Mouse (Mus musculus) mesoderm, embryonic 11.5 days (tissue): ENCODE results near the gene Zfp951.
"Not testable (repeated sequence)": the region's sequence is repeated elsewhere in the genome, so short reads cannot be mapped to it uniquely, and the experiment has no call there.

Experiments
- DNase-seq: peaks from one replicate; pipeline ENCODE4 v3.0.0-alpha.2; 2012; ENCODE audit warnings: low read depth, low spot score

The Zfp951 gene

DNA sequence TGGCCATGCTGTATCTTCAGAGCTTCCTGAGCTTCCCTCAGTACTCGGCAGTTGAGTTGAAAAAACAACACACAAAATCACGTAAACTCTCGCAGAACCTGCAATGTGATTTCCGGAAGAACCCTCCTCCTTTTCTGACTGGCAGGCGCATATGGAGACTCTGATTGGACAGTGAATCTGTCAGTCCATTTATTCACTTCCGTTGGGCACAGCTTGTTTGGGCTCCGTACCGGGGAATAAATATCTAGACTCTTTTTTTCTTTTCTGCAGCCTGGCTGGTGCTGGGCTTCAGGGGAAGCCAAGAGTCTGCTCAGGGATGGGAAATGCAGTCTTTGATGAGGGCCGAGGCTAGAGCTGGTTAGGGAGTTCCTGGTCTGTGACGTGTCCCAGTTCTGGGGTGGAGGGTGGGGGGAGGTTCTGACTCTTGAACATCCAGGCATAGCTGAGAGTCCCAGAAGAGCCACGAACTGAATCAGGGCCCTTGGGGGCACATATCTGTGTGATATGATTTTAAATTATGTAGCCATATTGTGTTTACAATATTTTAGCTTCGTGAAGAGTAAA lies at the start of gene Zfp951:
TSS of gene Zfp951 (minus strand) at position 109 of the 564 bp plus-strand sequence.
- not testable (repeated sequence) for DNase-seq

- DNase-seq: not testable (repeated sequence)
Measured at GRCm38 (mm10) chr5:104906556-104906955, 46.7 kb upstream of the Zfp951 start.

DNA sequence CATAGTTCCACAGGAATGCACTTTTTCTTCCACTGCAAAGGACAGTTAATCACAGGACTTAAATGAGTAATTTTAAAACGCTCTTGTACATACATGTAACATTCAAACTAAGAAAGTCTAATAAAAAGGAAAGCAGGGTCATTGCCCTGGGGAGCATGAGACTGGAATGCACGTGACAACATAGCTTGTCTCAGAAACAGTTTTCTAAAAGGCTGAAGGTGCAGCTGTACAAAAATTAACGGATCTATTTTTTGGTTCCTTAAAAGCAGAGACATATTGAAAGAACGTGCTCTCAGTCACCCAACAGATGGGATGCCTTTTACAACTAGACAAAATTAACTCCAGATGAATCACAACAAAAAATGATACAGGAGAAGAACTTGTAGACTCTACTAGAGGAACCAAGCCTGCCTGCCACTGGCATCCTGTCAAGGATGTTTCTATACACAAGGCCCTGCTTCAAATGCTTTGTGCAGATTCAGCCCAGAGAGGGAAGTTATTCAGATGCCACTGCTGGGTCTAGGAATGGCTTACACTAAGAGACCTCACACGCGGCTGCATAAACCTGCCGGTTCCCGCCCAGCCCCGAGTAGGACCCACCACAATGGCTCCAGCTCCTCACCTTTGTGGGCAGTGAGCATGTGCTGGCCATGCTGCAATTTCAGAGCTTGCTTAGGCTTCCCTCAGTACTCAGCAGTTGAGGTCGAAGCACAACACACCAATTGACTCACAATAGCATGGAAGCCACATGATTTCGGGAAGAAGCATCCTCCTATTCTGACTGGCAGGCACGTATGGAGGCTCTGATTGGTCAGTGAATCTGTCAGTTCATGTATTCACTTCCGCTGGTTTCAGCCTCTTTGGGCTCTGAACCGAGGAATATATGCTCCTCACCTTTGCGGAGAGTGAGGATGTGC lies 567 bp downstream of the Zfp951 start:
- not testable (repeated sequence) for DNase-seq

DNA sequence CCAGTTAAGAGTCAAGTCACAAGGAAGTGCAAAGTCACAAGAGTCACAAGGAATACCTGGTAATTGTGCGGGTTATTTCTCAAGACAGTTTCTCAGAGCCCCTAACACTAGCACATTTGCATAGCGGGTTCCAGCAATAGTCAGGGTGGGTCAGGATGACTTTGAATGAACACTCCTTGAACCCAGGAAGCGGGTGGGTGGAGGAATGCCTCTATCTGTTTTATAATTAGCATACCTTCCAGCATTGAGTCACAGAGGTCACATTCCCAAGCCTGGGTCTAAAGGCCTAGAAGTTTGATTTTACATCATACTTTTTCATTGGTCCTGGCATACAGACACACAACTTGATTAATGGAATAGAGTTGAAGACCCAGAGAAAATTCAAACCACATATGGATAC lies 5.3 kb downstream of the Zfp951 start:
- DNase-seq: not testable (repeated sequence)

- no peak for DNase-seq
Measured at GRCm38 (mm10) chr5:104833330-104833729, 26.5 kb downstream of the Zfp951 start.

GRCm38 (mm10) chr5:104829611-104830010 lies 30.3 kb downstream of the Zfp951 start:
- no peak for DNase-seq

GRCm38 (mm10) chr5:104770138-104770537 lies 89.7 kb downstream of the Zfp951 start:
- not testable (repeated sequence) for DNase-seq
